Mouse (Mus musculus) kidney, postnatal 0 days (tissue): ENCODE measurements around the gene Cacna1b. TPM values are rescaled to one million over a fixed set of nuclear protein-coding genes. Genes with fewer than 3 reads are reported as not detected.

ENCODE experiments used
- ATAC-seq: fragments of 200-750 bp; cut with Nextera tagmentation; replicated peaks from 2 replicates; pipeline ENCODE4 v1.8.0; 2017; ENCODE audit warnings: low read depth, moderate number of reproducible peaks, moderate TSS enrichment, moderate library complexity; ENCODE audit not compliant: low FRiP score
- DNase-seq: peaks from one replicate; pipeline ENCODE4 v3.0.0-alpha.2; 2016; ENCODE audit warnings: low spot score
- H3K27ac ChIP-seq: fragments of 300-500 bp; sonication (generic); 2 replicates; pipeline ENCODE4 v1.5.1; 2014; ENCODE audit warnings: mild to moderate bottlenecking
- H3K27me3 ChIP-seq: fragments of 300-500 bp; sonication (generic); 2 replicates; pipeline ENCODE4 v1.6.1; 2014; ENCODE audit warnings: low read length, mixed read lengths; ENCODE audit not compliant: insufficient read depth
- H3K36me3 ChIP-seq: fragments of 300-500 bp; sonication (generic); 2 replicates; pipeline ENCODE4 v1.6.1; 2014; ENCODE audit warnings: low read length, mixed read lengths; ENCODE audit not compliant: insufficient read depth
- H3K4me1 ChIP-seq: fragments of 300-500 bp; sonication (generic); replicated peaks from 2 replicates; pipeline ENCODE4 v1.6.1; 2014; ENCODE audit warnings: antibody characterized with exemption, low read length, mixed read lengths; ENCODE audit not compliant: insufficient read depth
- H3K4me2 ChIP-seq: fragments of 300-500 bp; sonication (generic); 2 replicates; pipeline ENCODE4 v1.6.1; 2014; ENCODE audit warnings: mild to moderate bottlenecking, low read length, moderate library complexity, mixed read lengths
- H3K4me3 ChIP-seq: fragments of 300-500 bp; sonication (generic); replicated peaks from 2 replicates; pipeline ENCODE4 v1.5.1; 2014; ENCODE audit warnings: low read depth, low read length
- H3K9ac ChIP-seq: fragments of 300-500 bp; sonication (generic); 2 replicates; pipeline ENCODE4 v1.6.1; 2014; ENCODE audit warnings: low read depth, low read length
- H3K9me3 ChIP-seq: fragments of 300-500 bp; sonication (generic); replicated peaks from 2 replicates; pipeline ENCODE4 v1.6.1; 2016; ENCODE audit warnings: low read length, inconsistent platforms, mixed read lengths
- CTCF ChIP-seq: IDR thresholded peaks from 2 replicates; pipeline ENCODE4 v1.5.1; 2016; ENCODE audit warnings: antibody characterized with exemption, low read depth, mild to moderate bottlenecking, moderate library complexity
- WGBS: fragments of 180-500 bp; shearing (Covaris S2); extraction: QIAGEN DNeasy Blood & Tissue Kit; methylation state at CpG from one replicate; pipeline ENCODE4 v1.1.7; 2014; 5-methylcytosine and 5-hydroxymethylcytosine counted together
- polyA plus RNA-seq: library from polyadenylated mRNA; unstranded; fragments of >200 nt; fragmentation: Nextera tagmentation; extraction: Ambion mirVana; gene quantifications from 2 replicates; pipeline ENCODE4 v1.2.1, GENCODE M21; 2015

The Cacna1b gene
- polyA plus RNA-seq, 1 experiment from 2014 or later = 0.16 TPM

DNA sequence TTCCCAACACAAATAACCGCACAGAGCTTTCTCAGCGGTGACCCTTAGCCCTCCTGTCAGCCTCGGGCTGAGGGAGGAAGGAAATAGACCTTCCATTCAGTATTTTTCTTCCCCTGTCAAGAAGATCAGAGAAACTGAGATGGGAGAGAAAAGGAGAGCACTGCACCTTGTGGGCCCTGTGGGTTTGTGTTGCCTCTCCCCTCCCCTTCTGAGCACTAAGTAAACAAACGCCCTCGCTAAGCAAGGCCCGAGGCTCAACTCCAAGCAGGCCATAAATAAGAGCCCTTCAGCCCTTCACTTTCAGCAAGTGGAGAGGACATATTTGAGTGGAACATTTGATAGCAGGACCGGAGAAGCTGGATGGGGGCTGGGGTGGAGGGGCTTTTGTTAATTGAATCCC is 209.0 kb downstream of the Cacna1b start:
- TF ChIP-seq CTCF = no peak
- no peak overlapping the region for H3K4me2 ChIP-seq
- H3K36me3 ChIP-seq = no peaks in the 10 kb centered on the region
- no peak overlapping the region for H3K4me3 ChIP-seq
- no peaks in the 10 kb centered on the region for H3K9me3 ChIP-seq
- H3K27me3 ChIP-seq = no peaks in the 10 kb centered on the region
- peak; percentile 83; the same call in 1 of the 2 replicates for ATAC-seq
- DNase-seq = peak; percentile 90
- no peak overlapping the region for H3K9ac ChIP-seq
- WGBS = 13% methylated on average over 7 of the region's 7 CpGs
- H3K4me1 ChIP-seq = peaks cover 10% of the 10 kb centered on the region
- H3K27ac ChIP-seq = no peak overlapping the region; the same call in 1 of the 2 replicates

Other genes with a start within 250 kb of the Cacna1b start
- 47.5 and 58.8 TPM in 2 replicates for gene Ehmt1, start 156.5 kb upstream of the Cacna1b start, polyA plus RNA-seq
- gene Arrdc1, start 172.1 kb upstream of the Cacna1b start, polyA plus RNA-seq = 66.3 and 72.3 TPM in 2 replicates
- 11.7 and 12.2 TPM in 2 replicates for gene Zmynd19, start 186.6 kb upstream of the Cacna1b start, polyA plus RNA-seq
- 21.6 and 23.8 TPM in 2 replicates for gene Dph7, start 199.2 kb upstream of the Cacna1b start, polyA plus RNA-seq
- gene Mrpl41, start 211.9 kb upstream of the Cacna1b start, polyA plus RNA-seq = 153 and 157 TPM in 2 replicates
- gene Pnpla7, start 212.9 kb upstream of the Cacna1b start, polyA plus RNA-seq = 6.1 and 8.3 TPM in 2 replicates